Mouse (Mus musculus) ZHBTc4 (cell line): ENCODE measurements around the gene Stk35.

Experiments
- DNase-seq: peaks from one replicate; pipeline ENCODE4 v3.0.0-alpha.2; 2011; ENCODE audit warnings: low read depth, low spot score

Stk35 gene

DNA sequence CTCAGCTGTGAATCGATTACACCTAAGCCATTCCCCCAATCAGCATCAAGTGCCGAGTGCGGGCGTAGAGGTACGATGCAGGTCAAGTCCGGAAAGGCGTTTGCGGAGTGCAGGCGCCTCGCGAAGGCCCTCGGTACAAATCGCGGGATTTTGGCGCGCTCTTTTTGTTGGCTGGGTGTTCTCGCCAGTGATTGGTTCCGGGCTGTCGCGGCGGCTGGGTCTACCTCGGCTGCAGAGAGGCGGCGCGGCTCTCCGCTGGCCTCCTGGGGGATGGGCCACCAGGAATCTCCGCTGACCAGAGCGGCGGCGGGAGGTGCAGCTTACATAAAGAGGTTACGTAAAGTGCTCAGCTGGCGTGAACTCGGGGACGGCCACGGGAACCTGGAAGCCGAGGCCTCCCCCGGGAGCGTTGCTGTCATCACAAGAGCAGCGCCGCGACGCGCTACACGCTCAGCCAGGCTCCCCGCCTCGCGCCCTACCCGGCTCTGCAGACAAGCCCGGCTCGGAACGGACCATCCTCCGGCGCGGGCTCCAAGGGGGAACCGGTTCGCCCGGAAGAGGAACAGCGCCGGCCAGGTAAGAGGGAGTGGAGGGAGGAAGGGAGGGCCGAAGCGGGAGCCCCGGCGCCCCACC is at the start of gene Stk35:
Gene Stk35, plus strand, starts transcription at position 247 of the 633 bp plus-strand sequence.
- DNase-seq, result peak; percentile 96

DNA sequence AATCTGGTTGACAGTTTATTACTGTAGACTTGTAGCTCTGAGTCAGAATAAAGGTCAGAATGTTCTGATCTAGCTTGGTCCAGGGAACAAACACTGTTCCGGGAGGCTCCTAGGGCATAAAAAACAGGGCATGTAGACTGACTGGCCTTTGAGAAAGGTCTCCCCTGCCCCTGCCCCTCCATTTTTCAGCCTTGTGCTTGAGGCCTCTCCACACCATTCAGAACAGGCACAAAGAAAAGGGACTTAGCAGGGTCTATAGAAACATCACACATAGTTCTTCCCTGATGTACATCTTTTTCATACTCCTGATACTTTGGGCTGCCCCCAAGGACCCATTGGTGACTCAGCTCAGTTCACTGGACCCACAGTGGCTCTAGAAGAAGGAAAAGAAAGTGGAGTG is 18.3 kb upstream of the Stk35 start:
- no peak for DNase-seq

DNA sequence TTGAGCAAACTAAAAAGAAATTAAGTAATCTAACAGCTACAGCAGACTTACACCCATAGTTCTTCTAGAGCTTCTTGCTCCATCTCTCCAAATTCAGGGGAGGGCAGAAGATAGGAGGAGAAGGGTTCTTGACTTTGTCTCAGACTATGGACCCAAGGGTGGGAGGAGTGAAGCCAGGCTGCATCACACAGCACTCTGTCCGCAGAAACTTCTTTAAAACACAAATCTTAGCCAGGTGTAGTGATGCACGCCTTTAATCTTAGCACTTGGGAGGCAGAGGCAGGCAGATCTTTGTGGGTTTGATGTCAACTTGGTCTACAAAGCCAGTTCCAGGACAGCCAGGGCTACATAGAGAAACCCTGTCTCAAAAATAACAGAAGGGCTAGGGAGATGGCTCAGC is 3.8 kb upstream of the Stk35 start:
- DNase-seq, result no peak

DNA sequence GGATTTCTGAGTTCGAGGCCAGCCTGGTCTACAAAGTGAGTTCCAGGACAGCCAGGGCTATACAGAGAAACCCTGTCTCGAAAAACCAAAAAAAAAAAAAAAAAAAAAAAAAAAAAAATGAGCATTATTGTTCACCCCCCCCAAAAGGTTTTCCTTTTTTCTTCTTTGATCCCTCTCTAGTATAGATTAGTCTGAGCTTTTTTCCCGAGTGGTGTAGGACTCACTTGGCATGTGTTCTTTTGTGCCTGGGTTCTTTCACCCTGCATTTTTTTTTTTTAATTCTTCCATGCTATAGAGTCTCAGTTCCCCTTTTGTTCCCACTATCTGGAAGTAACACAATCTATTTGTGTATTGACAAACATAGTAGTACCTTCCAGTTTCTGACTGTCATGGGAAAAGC is 2.6 kb upstream of the Stk35 start:
- DNase-seq, result no peak

DNA sequence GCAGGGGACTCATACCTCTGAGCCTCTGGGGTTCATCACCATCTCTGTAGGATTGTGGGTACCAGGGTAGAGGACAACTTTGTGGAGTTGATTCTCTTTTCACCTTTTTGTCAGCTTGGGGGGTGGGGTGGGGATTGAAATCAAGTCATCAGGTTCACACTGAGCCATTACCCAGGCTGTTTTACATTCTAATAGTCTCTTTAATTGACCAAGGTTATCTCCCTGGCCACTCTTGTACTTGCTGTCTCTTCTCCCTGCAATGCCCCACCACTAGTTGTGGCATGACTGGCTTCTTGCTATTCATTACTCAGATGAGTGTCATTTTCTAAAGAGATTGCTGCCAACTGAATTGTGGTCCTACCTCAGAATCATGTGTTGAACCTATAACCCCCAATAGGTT is 1.9 kb upstream of the Stk35 start:
- peak; percentile 80 for DNase-seq

DNA sequence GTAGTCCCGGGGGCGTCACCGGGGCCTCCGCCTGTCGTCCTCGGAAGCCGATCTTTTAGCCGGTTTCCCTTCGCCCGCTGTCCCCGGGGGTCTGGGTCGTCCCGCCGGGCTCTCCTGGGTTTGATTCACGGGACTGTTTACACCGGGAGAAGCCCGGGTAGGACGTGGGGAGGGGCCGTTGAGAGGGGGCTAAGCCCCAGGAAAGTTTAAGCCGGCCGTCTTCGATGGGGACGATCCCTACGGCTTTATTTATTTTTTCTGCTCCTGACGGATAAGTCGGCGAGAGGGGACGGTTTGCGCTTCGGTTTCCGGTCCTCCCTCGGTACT is 550 bp downstream of the Stk35 start:
- no peak for DNase-seq

DNA sequence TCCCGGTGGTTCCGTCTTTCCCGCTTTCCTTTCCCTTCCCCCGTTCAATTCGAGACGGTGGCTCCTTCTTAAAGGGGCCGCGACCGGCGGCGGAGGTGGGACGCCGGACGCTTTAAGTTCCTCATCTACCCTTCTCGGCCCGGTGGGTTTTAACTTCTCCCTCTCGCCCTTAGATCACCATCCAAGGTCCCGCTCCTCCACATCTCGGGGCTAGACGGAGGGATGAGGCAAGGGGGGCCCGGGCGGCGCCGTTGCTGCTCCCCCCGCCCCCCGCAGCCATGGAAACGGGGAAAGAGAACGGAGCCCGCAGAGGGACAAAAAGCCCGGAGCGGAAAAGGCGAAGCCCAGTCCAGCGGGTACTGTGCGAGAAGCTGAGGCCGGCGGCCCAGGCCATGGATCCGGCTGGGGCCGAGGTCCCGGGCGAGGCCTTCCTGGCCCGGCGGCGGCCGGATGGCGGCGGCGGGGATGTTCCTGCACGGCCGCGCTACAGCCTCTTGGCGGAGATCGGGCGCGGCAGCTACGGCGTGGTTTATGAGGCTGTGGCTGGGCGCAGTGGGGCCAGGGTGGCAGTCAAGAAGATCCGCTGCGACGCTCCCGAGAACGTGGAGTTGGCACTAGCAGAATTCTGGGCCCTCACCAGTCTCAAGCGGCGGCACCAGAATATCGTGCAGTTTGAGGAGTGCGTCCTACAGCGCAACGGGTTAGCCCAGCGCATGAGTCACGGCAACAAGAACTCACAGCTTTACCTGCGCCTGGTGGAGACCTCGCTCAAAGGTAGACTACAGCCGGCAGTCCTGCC is 1.1 kb downstream of the Stk35 start:
- peak; percentile 82 for DNase-seq

DNA sequence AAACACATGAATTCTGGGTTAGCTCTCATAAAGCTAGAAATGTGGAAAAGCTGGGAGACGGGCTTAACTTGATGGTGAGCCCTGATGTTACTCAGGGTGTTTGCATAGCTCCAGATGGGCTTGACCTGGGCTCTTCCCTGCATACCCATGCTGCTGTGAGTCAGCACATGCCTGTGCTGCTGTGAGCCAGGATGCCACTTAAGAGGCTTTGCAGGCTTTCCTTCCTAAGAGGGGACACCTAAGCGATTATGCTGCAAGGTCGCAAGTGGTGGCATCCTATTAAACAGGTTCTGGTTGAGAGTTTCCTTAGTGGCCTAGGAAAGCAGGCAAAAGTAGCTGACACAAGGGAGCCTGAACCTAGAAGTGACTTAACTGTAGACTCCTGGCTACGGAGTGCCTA is 5.2 kb downstream of the Stk35 start:
- no peak for DNase-seq

DNA sequence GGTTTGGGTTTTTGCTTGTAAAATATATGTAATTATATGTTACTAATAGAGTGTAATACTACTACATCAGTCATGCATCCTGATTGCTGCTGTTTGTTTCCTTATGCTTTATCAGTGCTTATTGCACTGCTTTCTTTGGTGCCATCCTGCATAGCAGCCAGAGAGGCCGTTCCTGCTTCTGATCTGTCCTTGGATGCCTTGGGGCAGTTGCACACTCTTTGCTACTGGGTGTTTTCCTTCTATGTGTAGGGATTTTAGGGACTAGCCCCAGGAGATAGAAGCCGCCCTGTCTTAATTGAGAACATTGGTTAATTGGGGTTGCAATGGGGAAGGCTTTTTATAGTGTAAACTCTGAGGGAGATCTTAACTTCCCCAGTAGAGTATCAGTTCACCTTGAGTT is 6.2 kb downstream of the Stk35 start:
- DNase-seq, result no peak

DNA sequence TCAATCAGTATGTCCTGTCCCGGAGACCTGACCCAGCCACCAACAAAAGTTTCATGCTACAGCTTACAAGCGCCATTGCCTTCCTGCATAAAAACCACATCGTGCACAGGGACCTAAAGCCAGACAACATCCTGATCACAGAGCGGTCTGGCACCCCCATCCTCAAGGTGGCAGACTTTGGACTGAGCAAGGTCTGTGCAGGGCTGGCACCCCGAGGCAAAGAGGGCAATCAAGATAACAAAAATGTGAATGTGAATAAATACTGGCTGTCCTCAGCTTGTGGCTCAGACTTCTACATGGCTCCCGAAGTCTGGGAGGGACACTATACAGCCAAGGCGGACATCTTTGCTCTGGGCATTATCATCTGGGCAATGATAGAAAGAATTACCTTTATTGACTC is 10.2 kb downstream of the Stk35 start:
- DNase-seq, result no peak

DNA sequence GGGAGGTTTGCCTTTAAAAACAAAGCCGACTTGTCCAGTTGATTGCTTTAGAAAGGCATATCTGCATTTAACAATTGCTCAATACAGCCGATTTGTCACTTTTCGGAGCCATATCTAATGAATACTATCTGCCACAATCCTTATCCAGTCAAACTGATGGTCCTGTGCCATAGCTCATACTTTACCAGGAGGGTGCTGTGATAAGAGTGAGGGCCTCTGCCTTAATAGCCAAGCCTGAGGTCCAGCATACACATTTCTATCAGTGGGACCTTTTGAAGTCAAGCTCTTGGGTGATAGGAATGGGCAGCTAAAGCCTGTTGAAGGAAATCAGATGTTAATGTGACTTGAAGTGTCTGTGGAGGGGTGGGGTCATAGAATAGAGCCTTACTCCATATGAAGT is 13.7 kb downstream of the Stk35 start:
- DNase-seq, result no peak

DNA sequence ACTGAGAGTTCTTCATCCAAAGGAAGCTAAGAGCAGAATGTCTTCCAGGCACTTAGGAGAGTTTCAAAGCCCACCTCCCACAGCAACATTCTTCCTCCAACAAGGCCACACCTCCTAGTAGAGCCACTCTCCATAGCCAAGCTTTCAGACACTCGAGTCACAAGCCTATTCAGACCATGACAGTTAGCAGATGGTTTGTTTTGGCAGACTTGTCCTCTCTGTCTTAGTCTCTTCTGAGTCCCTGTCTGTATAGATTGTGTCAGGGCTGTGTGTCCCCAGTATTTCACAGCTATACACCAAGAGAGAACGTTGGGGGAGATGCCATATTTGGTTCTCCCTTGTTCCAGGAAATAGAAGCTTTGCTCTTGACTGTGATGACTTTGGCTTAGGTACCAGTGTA is 14.8 kb downstream of the Stk35 start:
- DNase-seq, result no peak

DNA sequence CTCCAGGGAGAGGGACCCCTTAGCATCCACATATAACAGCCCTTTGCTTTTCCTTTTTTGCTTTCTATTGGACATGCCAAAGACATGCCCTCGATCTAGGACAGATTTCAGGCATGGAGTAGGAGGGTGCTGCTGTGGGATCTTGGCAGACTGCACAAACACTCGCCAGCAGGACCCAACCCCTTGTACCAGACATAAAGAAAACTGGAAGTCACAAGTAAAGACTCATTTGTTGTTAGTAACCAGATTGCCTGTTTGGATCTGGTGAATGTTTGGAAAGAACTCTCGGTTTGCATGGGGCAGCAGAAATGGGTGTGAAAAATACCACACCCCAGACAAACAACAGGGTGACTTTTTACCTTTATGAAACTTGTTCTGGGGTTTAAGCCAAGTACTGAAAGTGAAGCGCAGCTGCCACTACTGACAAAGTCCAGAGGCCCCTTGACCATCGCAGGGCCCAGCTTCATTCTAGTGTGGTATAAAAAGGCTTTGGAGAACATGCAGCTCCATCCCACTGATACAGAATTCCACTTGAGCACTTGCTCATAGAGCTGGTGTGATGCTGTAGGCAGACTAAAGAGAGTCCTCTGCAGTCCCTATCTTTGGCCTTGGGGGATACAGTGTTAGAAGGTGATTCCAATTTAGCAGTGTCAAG is 17.4 kb downstream of the Stk35 start:
- DNase-seq, result no peak

DNA sequence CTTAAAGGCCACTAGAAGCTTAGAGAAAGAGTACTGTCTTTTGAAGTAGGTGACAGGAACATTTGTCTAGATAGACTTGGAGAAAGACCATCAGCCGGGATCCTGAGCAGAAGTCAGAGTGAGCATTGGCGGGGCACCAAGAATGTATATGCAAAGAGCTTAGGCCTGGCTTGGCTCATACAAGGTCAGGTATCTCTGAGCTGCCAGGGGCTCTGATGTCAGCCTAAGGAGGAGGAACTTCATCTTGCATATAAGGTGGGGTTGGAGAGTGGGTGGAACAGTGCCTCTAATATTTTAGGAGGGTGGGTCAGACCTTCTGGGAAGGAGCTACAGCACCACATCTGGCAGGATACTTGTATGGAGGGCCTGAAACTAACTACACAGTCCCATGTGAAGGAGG is 18.6 kb downstream of the Stk35 start:
- peak; percentile 51 for DNase-seq

DNA sequence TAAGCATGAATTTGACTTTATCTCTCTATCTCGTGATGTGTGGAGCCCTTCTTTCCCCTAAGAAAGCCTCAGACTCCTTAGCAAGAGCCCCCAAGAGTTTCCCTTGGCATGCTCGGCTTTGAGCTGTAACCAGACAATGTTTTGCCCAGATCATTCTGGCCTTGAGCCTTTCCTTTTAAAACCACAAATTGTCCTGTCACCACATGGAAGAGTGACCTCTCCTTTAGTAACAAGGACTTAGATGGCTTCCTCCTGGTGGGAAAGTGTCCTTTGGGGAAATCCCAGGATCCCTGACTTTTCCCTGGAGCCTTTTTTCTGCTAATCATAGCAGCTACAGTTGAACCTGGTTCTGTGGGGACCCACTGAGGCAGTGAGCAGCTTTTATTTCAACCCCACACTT is 19.2 kb downstream of the Stk35 start:
- DNase-seq, result no peak

DNA sequence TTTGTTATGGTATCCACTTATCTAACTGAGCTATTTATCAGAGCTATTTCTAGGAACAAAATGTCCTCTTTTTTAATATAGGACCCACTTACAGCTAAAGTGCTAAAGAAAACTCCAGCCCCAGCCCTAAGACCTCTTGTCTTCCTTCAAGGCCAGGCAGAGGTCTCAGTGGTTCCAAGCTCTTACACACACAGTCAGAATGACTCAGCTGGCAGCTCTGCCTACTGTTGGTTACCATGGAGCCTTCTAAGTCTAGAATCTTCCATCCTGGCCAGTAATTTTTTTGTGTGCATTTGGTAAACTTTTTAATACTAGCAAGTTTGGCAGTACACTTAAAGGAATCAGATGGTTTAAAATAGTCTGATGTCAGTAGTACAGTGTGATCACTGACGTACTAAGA is 19.6 kb downstream of the Stk35 start:
- no peak for DNase-seq

DNA sequence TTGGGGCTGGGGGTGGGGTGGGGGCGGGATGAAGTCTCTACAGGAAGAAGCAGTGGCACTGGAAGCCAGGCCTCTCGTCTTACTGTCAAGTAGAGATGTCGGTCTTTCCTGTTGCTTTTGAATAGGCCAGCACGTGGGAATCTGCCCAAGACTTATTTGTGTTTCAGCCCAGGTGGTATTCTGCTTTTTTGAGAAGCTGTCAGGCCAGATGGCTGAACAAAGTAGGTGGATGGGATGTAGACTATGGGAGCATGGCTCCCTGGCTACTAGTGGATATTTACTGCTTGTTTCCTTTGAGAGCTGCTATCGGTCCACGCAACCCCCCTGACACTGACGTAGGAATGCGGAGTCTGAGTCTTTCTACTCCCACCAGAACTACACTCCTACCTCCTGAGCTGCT is 20.7 kb downstream of the Stk35 start:
- no peak for DNase-seq

DNA sequence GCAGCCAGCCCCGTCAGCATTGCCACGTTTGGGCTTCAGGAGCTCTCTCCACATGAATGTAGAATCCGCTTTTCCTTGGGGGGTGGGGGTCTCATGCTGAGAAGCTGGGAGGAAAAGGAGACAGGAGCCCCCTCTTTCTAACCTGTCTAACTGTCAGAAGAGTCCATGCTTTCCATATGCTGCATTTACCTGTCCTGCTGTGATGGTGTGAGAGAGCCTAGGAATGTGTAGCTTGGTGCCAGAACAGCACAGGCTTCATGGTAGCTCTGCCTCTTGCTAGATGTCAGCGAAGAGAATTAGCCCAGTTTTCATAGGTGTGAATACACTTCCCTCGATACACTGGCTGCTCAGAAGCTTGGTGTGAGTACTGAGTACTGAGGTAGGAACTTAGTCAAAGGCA is 21.3 kb downstream of the Stk35 start:
- no peak for DNase-seq

DNA sequence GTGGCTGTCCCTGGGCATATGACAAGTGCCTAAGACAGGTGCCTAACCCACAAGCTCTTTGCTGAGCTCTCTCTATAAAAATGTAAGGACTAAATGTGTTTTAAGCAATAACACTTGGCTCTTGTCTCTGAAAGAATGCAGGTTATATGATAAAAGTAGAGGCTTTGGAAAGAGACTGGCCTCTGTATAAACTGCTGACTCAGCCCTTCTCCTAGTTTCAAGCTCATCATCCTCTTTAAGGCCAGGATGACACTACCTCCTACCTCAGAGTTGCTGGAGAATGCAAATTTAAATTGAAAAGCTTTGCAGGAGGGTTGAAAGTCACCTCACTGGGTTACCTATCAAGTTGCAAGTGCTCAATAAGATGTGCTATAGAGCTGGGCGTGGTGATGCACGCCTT is 23.0 kb downstream of the Stk35 start:
- no peak for DNase-seq

DNA sequence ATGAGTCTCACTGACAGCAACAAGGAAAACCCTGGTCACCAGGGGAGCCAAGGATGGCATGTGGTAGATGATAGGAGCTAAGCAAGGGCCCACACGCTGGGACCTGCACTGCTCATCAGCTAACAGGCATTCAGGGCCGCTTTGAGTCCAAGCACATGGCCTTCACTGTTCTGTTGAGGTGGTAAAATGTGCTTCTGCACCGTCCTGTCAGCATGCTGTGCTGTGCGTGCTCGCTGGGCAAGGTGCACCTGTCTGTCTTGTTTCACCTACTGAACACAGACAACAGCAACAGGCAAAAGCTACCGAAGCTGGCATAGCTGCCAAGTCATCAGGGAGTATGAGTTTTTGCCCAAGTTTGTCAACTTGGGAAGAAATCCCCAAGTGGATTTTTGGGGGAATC is 23.9 kb downstream of the Stk35 start:
- DNase-seq, result no peak

DNA sequence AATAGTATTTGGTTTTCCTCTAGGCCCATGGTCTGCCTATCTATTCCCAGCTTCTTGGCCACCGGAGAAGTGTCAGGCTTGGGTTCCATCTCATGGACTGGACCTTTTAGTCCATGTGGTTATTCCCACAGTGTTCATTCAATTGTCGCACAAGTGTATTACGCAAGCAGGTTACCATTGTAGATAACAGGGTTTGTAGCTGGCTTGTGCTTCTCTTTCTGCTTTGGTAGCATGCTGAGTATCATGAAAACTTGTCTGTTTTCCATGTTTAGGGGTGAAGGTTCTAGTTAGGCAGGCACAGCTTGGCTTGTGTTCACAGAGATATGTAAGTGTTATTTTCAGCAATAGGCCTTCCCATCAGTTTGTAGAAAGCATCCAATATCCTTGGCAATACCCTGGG is 25.8 kb downstream of the Stk35 start:
- no peak for DNase-seq

DNA sequence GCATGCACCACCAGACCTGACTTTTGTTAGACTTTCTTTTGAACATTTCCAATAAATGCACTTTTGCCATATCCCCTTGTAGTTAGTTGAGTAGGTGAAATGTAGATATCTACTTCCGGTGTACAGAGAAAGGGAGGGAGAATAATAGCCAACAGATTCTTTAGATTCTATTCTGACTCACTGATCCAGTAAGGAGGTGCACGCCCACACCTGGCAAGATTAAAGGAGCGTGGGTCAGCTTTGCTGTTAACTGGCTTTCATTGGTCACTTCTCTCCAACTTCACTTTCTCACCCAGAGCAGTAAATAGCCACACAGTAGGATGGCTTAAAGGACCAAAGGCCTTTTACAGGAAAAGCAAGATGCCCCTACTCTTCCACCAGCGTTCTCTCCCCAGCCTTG is 32.7 kb downstream of the Stk35 start:
- no peak for DNase-seq

DNA sequence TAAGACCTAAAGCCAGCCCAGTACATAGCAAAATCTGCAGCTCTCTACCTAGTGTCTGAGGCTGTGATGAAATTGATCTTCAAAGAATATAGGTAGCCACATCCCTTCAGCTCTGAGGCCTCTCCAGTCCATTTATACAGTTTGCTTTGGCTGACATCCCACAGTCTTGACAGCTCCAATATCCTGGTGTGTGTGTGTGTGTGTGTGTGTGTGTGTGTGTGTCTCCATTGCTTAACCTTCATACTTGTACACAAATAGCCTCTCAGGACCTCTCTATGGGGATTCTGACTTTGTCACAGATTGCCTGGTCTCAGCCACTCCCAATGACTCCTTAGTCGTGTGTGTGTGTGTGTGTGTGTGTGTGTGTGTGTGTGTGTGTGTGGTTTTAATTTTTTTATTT is 33.9 kb downstream of the Stk35 start:
- DNase-seq, result no peak
